Mouse (Mus musculus): ENCODE measurements at regions not wholly inside any gene's neighbourhood (a gene's known extent, or its start where the extent isn't known, plus 50 kb on each side); places are given as distances from the start of the nearest gene placed in this dataset.

- DNase-seq (ENCODE audit: low spot score in 2 of 2), result no peak
Observed at GRCm38 (mm10) chr2:47750997-47751623, 1062.8 kb upstream of the Acvr2a start.

DNA sequence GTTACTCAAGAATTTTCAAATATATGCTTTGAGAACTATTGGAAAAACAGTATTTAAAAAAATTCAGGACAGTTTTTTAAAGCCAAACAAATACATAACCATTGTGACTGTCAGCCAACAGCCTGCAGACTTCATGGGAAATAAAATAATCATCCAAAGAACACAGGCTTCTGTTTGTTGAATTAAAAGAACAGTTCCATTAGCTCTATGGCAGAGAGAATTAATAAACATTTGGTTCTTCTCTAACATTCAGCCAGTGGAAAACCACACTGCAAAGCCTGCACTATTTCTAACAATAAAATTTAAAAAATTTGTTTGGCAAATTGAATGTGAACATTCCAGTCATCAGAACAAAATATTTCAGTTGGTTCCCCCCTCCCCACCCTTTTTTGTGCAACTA is 1058.2 kb upstream of the Acvr2a start:
- DNase-seq (ENCODE audit: low spot score in 2 of 2), result no peak

DNA sequence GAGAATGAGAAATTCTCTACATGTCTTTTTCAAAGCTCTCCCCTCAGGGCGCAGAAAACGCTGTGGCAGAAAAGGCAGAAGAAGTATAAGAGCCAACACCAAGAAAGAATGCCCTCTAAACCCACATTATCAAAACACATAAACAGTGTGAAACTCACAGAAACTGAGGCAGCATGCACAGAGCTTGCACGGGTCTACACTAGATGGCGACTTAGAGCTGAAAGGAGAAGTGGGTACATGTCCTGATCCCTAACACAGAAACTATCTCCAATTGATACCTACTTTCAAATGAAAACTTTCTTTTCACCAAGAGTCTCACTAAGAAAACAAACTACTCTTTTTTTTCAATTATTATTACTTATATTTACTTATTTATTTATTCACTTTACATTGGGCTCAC is 1057.7 kb upstream of the Acvr2a start:
- DNase-seq (ENCODE audit: low spot score in 2 of 2), result no peak

- DNase-seq (ENCODE audit: low spot score in 2 of 2), result no peak
Observed at GRCm38 (mm10) chr2:47775766-47776165, 1038.1 kb upstream of the Acvr2a start.

GRCm38 (mm10) chr2:47776965-47777364 is 1036.9 kb upstream of the Acvr2a start:
- no peak for DNase-seq (ENCODE audit: low spot score in 2 of 2)

DNA sequence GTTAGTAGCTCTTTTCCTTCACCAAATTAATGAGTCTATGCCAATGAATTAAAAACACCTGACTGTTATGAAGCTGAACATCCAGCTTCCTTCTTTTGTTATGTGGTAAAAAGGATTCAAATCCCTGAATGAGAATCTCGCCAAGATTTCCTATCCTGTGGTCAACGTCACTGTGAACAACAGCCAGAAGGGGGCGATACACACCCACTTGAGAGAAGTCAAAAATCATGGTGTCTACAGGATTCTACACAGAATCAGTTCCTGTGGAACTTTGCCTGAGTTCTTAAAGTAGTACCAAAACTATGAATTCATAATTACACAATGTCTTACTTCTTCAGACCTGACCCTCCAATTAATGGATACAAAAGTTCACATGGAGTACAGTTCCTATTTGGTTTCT is 1028.1 kb upstream of the Acvr2a start:
- DNase-seq (ENCODE audit: low spot score in 2 of 2), result peak; percentile 5 to 33

DNA sequence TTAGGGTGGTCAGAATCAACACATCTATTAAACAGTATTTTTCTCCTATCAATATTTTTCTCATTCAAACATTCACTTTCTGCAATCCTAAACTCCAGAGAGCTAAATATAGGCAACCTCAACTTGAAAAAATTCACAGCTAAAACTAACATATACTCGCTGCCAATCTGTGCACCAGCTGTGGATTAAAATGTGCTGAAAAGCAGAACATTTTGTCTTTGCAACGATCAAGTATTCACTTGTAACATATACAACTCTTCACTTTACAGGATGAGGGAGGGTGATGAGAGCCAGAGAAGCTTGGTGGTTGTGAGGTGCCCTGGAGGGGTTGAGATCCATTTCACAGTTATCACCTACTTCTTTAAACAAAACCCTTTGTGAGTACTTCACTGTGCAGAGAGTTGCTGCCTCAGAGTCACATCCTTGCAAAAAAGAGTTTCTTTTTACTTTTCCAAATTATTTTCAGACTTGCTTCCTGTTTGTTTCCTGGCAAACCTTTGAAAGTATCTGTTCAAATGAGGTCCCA is 991.1 kb upstream of the Acvr2a start:
- DNase-seq (ENCODE audit: low spot score in 2 of 2), result no peak

- no peak for DNase-seq (ENCODE audit: low spot score in 2 of 2)
Observed at GRCm38 (mm10) chr2:47832493-47832892, 981.4 kb upstream of the Acvr2a start.

GRCm38 (mm10) chr2:47833517-47833916 is 980.4 kb upstream of the Acvr2a start:
- no peak for DNase-seq (ENCODE audit: low spot score in 2 of 2)

DNA sequence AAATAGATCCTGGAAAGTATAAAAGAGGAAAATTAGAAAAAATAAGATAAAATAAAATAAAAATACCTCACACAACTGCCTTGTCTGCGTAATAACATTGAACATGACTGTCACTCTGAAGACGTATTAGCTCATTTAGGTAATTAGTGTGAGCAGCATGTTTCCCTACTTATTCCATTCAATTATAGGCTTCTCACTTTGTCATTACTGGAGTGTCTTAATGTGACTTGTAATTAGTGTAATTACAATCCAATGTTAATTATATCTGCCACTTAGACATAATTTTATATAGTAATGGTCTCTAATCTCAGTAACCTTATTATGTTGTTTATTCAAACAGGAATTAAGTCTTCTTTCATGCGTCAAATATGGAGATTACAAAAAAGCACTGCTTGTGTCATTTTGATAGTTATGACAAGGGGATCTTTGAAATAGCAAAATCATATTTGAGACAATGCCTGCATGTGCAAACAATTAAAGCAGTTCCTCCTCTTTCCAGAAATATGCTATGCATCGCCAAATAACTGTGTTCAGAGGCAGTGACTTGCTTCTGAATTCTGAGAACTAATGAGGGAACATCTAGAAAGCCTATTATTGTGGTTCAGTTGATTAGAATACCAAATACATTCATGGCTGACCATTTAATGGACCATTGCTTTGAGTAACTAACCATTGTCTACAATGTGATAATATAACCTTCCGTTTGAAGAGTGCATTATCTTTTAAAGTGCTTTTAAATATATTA is 979.7 kb upstream of the Acvr2a start:
- no peak for DNase-seq (ENCODE audit: low spot score in 2 of 2)

DNA sequence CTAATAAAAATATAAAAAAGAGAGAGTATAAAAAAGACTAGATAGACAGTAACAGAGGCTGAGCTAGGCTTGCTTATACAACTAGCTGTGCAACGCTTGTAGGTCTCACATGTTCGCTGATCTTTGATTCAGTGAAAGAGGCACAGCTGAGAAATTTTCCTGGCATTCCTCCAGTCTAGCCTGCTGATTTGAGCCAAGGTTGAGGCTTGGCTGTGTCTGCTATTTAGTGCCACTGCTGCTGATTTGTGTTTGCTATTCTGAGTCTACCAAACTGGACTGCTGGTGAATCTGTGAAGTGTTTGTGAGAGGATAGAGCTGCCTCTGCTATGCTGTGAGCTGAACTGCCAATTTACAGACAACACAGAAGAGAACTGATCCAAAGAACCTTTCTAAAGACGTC is 956.7 kb upstream of the Acvr2a start:
- no peak for DNase-seq (ENCODE audit: low spot score in 2 of 2)

- DNase-seq (ENCODE audit: low spot score in 2 of 2), result no peak
Observed at GRCm38 (mm10) chr2:47862446-47862845, 951.5 kb upstream of the Acvr2a start.

GRCm38 (mm10) chr2:47878002-47878401 is 935.9 kb upstream of the Acvr2a start:
- DNase-seq (ENCODE audit: low spot score in 2 of 2), result no peak

DNA sequence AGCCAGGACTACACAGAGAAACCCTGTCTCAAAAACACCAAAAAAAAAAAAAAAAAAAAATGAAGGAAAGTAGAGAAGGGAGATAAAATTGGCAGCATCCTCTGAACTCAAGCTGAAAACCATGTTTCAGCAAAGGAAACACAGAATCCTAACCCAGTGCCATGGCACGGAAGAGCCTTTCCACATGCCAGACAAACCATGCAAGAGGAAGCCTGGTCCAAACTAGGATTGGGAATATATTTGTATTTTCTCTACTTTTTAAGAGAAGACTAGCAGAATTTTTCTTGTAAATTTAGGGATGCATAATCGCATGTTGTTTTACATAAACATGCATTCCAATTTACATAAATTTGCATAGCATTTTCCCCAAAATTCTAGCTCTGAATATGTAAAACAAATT is 934.8 kb upstream of the Acvr2a start:
- no peak for DNase-seq (ENCODE audit: low spot score in 2 of 2)

DNA sequence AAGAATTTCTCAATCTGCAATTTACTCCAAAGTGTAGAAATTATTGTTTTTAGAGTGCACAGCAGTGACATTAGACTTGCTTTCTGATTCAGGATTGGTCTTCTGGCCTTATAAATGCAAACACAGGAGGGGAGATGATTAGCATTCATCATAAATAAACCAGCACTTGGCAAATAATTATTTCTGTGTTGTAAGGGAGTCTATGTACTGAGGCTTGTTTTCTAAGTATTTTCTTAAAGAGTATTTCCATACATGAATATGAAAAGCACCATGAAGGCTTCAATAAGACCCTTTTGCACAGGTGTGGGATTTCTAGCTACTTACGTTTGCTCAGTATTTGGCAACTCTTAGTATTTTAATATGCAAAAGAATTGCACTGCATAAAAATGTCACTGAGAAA is 934.1 kb upstream of the Acvr2a start:
- DNase-seq (ENCODE audit: low spot score in 2 of 2), result no peak

DNA sequence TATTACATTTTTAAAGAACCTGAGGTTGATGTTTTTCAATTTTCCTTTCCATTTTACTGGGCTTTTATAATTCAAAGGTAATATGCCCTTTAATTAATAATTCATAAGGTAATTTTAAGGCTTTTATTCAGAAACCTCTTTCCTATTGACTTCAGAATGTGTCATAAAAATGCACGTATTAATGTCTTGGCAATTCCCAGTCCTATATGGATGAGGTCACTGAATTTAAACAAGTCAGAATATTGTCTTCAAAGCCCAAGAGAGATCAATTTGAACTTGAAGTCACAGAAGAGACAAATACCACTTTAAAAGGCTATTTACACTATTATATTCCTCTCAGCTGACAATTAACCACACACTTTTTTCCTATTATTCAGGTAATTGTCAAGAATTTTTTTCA is 925.7 kb upstream of the Acvr2a start:
- DNase-seq (ENCODE audit: low spot score in 2 of 2), result no peak

GRCm38 (mm10) chr2:47891366-47891765 is 922.5 kb upstream of the Acvr2a start:
- no peak for DNase-seq (ENCODE audit: low spot score in 2 of 2)

- DNase-seq (ENCODE audit: low spot score in 2 of 2), result no peak
Observed at GRCm38 (mm10) chr2:47892879-47893278, 921.0 kb upstream of the Acvr2a start.

GRCm38 (mm10) chr2:47894806-47895205 is 919.1 kb upstream of the Acvr2a start:
- no peak for DNase-seq (ENCODE audit: low spot score in 2 of 2)

DNA sequence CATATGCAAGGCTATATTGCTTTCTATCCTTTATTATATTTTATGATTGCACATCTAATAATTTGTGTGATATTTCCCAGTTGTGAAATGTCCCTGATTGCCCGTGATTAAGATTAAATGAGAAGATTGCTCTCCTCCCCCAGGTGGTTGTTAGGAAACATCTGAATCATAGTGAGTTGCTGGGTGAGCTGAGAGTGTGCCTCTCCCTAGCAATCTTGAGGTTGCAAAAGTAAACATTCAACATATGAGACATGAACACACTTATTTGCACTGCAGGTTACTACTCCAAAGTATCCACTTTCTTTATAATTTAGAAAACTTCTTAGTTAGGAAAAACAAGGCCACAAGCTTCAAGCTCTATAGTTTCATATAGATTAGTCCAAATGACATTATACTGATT is 899.6 kb upstream of the Acvr2a start:
- DNase-seq (ENCODE audit: low spot score in 2 of 2), result no peak

DNA sequence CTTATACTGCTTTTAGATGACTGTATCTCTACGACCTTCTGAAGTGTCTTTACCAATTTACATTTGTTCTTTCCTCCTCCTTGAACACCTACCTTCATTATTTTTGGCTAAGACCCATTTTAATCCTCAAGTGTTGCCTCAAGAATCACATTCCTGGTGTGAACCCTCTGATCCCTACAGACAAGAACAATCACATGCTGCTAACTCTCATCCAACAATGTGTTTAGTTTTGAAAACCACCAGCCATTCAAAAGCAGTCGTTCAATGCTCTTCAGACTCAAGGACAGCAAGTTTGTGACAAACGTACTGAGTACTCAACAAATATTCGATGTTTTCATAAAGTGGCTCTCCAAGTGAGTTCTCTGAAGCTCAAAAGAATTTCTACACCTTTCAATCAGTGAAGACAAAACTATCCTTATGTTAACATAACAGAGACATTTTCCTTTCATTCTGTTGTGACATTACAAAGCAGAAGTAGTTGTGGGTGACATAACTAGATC is 898.9 kb upstream of the Acvr2a start:
- DNase-seq (ENCODE audit: low spot score in 2 of 2), result no peak

- DNase-seq (ENCODE audit: low spot score in 2 of 2), result no peak
Observed at GRCm38 (mm10) chr2:47922965-47923364, 890.9 kb upstream of the Acvr2a start.

DNA sequence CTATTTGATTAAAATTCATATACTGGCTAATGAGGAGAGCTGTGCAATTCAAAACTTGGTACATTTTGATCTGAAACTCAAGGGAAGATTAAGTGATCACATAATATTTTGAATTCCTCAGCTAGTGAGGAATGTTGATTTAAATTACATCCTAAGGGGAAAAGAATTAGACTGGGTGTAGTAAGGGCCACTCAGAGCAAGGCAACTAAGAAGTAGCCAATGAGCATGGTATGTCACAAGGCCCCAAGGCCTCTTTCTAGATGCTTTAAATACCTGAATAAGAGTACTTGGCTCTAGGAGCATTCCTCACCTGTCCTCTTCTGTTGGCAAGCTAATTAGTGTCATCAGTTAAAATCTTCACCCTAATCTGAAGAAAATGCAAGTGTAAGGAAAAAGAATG is 887.3 kb upstream of the Acvr2a start:
- DNase-seq (ENCODE audit: low spot score in 2 of 2), result no peak
